Mouse (Mus musculus): ENCODE data around the gene Fbxl15. TPM values are rescaled to one million over a fixed set of nuclear protein-coding genes. Genes with fewer than 3 reads are reported as not detected.

Fbxl15 gene
- polyA plus RNA-seq, 1 experiment = 38.8 TPM

DNA sequence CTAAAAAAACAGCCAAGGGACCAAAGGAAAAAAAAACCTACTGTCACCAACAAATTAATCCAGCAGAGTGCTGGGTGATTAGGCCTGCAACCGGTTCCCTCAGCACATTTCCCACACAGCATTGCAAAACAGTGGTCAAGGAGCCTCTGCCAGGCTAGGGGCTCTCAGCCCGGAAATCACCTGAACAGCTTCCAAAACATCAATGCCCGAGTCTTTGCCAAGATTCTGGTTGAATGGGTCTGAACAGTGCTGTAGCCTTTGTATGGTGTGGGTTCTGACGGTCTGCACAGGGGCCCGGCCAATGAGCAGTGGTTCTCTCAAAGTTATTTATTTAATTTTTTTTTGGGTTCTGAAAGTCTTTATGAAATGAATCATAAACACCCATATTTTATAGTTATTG is 47.5 kb downstream of the Fbxl15 start:
- peaks cover 5% of the 10 kb centered on the region for H3K4me1 ChIP-seq (ENCODE audit: control insufficient read depth, insufficient read depth, low read length)
- H3K27ac ChIP-seq (ENCODE audit: insufficient read depth, low read length) = no peak overlapping the region
- 14% methylated on average over 5 of the region's 5 CpGs for WGBS
- DNase-seq = peak in 1 of 2 experiments; percentile 50
- TF ChIP-seq POLR2A (IDR thresholded peaks at IDR 0.05; ENCODE audit: borderline replicate concordance, insufficient read depth, low read length) (no peak), CTCF (IDR thresholded peaks at IDR 0.05; ENCODE audit: borderline replicate concordance, insufficient read depth, low read depth, low read length) (no peak)
- H3K27me3 ChIP-seq (ENCODE audit: control insufficient read depth, insufficient read depth, low read length) = no peaks in the 10 kb centered on the region
- no peak overlapping the region for H3K4me3 ChIP-seq (replicated peaks; ENCODE audit: insufficient read depth, low read depth, low read length)

DNA sequence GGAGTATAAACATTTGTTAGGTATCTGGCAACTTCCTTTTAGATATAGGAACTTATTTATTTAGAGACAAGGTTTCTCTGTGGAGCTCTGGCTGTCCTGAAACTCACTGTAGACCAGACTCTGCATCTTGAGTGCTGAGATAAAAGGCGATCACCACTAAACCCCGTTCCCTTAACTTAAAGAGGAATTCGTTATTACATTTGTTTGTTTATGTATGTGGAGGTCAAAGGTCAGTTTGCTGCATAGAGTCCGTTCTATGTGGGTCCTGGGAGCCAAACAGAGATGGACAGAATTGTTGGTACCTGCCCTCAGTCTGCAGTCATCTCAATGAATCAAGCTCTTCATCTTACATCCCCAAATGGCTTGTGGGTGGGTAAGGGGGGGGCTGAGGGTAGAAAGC is 47.9 kb downstream of the Fbxl15 start:
- Histone ChIP-seq H3K27me3 (ENCODE audit: control insufficient read depth, insufficient read depth, low read length) (no peaks in the 10 kb centered on the region), H3K27ac (ENCODE audit: insufficient read depth, low read length) (no peak overlapping the region), H3K4me1 (ENCODE audit: control insufficient read depth, insufficient read depth, low read length) (peaks cover 5% of the 10 kb centered on the region), H3K4me3 (replicated peaks; ENCODE audit: insufficient read depth, low read depth, low read length) (no peak overlapping the region)
- no peak for TF ChIP-seq POLR2A (IDR thresholded peaks at IDR 0.05; ENCODE audit: borderline replicate concordance, insufficient read depth, low read length)
- no peak for TF ChIP-seq CTCF (IDR thresholded peaks at IDR 0.05; ENCODE audit: borderline replicate concordance, insufficient read depth, low read depth, low read length)
- DNase-seq = no peak
- 55% methylated on average over 4 of the region's 4 CpGs for whole genome bisulfite sequencing

Other genes with a start within 250 kb of the Fbxl15 start
- gene Elovl3, start 196.3 kb upstream of the Fbxl15 start, polyA plus RNA-seq (2012; rRNA removed) = not detected in 2 replicates
- 0.14 and 0.31 TPM in 2 replicates for gene Pitx3, start 179.9 kb upstream of the Fbxl15 start, polyA plus RNA-seq (2012; rRNA removed)
- 85.3 and 91.0 TPM in 2 replicates for gene Gbf1, start 175.7 kb upstream of the Fbxl15 start, polyA plus RNA-seq (2012; rRNA removed)
- gene Nfkb2, start 23.9 kb upstream of the Fbxl15 start, polyA plus RNA-seq (2012; rRNA removed) = 4.2 TPM in 2 replicates
- gene Psd, start 1.0 kb upstream of the Fbxl15 start, polyA plus RNA-seq (2012; rRNA removed) = 194 and 207 TPM in 2 replicates
- 258 and 262 TPM in 2 replicates for gene Cuedc2, start 10.5 kb downstream of the Fbxl15 start, polyA plus RNA-seq (2012; rRNA removed)
- 32.3 and 32.9 TPM in 2 replicates for gene Mfsd13a, start 12.9 kb downstream of the Fbxl15 start, polyA plus RNA-seq (2012; rRNA removed)
- gene 2310034G01Rik, start 22.1 kb downstream of the Fbxl15 start, polyA plus RNA-seq (2012; rRNA removed) = 1.7 and 2.2 TPM in 2 replicates
- 185 and 196 TPM in 2 replicates for gene Actr1a, start 67.6 kb downstream of the Fbxl15 start, polyA plus RNA-seq (2012; rRNA removed)
- 15.0 and 16.2 TPM in 2 replicates for gene Sufu, start 68.7 kb downstream of the Fbxl15 start, polyA plus RNA-seq (2012; rRNA removed)
- gene Trim8, start 173.5 kb downstream of the Fbxl15 start, polyA plus RNA-seq (2012; rRNA removed) = 40.3 and 43.4 TPM in 2 replicates
- 205 and 227 TPM in 2 replicates for gene Arl3, start 245.0 kb downstream of the Fbxl15 start, polyA plus RNA-seq (2012; rRNA removed)
- 7.0 and 7.7 TPM in 2 replicates for gene Sfxn2, start 245.2 kb downstream of the Fbxl15 start, polyA plus RNA-seq (2012; rRNA removed)